Mouse (Mus musculus) kidney, embryonic 15.5 days (tissue): ENCODE results near the gene Hoxa9. TPM values are rescaled to one million over a fixed set of nuclear protein-coding genes. Genes with fewer than 3 reads are reported as not detected.

Experiments
- ATAC-seq: fragments of 200-750 bp; cut with Nextera tagmentation; replicated peaks from 2 replicates; pipeline ENCODE4 v1.8.0; 2017; ENCODE audit warnings: moderate TSS enrichment; ENCODE audit not compliant: low FRiP score
- H3K27ac ChIP-seq: fragments of 300-500 bp; sonication (generic); 2 replicates; pipeline ENCODE4 v1.5.1; 2015; ENCODE audit warnings: mild to moderate bottlenecking, inconsistent platforms
- H3K27me3 ChIP-seq: fragments of 300-500 bp; sonication (generic); 2 replicates; pipeline ENCODE4 v1.6.1; 2015; ENCODE audit warnings: inconsistent platforms
- H3K36me3 ChIP-seq: fragments of 300-500 bp; sonication (generic); 2 replicates; pipeline ENCODE4 v1.6.1; 2015; ENCODE audit warnings: inconsistent platforms
- H3K4me1 ChIP-seq: fragments of 300-500 bp; sonication (generic); 2 replicates; pipeline ENCODE4 v1.6.1; 2015; ENCODE audit warnings: inconsistent platforms
- H3K4me2 ChIP-seq: fragments of 300-500 bp; sonication (generic); 2 replicates; pipeline ENCODE4 v1.6.1; 2015; ENCODE audit warnings: moderate library complexity, mild to moderate bottlenecking, inconsistent platforms
- H3K4me3 ChIP-seq: fragments of 300-500 bp; sonication (generic); replicated peaks from 2 replicates; pipeline ENCODE4 v1.5.1; 2015; ENCODE audit warnings: mild to moderate bottlenecking, inconsistent platforms
- H3K9ac ChIP-seq: fragments of 300-500 bp; sonication (generic); 2 replicates; pipeline ENCODE4 v1.6.1; 2015; ENCODE audit warnings: mild to moderate bottlenecking, inconsistent platforms
- H3K9me3 ChIP-seq: fragments of 300-500 bp; sonication (generic); replicated peaks from 2 replicates; pipeline ENCODE4 v1.6.1; 2016; ENCODE audit warnings: inconsistent platforms
- WGBS: fragments of 180-500 bp; shearing (Covaris S2); methylation state at CpG from one replicate; pipeline ENCODE4 v1.1.7; 2015; ENCODE audit warnings: mixed read lengths; 5-methylcytosine and 5-hydroxymethylcytosine counted together
- polyA plus RNA-seq: library from polyadenylated mRNA; unstranded; fragments of >200 nt; fragmentation: Nextera tagmentation; extraction: Ambion mirVana; gene quantifications from 2 replicates; pipeline ENCODE4 v1.2.1, GENCODE M21; 2015

Hoxa9 gene
- polyA plus RNA-seq, 1 experiment from 2014 or later = 53.4 TPM

DNA sequence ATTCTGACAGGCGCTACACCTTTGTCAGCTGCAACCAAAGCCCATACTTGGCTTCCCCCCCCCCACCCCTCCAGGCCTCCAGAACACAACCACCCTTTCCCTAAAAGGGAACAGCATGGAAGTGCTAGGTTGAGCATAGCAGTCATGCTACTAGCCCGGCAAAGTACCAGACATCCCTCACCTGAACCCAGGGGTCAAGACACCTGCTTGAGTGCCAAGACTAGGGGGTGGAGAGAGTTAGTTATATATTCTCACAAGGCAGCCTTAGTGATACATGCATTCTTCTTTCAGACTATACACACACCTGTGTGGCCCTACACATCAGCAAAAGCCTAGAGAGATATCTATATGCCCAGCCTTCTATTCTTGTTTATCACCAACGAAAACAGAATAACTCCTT is 45.1 kb downstream of the Hoxa9 start:
- ATAC-seq = no peak
- no peak overlapping the region for H3K9ac ChIP-seq
- 28% methylated on average over 3 of the region's 3 CpGs for WGBS
- H3K27me3 ChIP-seq = no peaks in the 10 kb centered on the region
- H3K4me3 ChIP-seq = no peak overlapping the region
- H3K36me3 ChIP-seq = 0 out of 2 replicates have a peak, but pooled peaks cover 10% of the 10 kb centered on the region
- H3K27ac ChIP-seq = peak overlapping the region; percentile 98
- peaks cover 100% of the 10 kb centered on the region for H3K4me1 ChIP-seq
- H3K9me3 ChIP-seq = no peaks in the 10 kb centered on the region
- peak overlapping the region; percentile 45 for H3K4me2 ChIP-seq

DNA sequence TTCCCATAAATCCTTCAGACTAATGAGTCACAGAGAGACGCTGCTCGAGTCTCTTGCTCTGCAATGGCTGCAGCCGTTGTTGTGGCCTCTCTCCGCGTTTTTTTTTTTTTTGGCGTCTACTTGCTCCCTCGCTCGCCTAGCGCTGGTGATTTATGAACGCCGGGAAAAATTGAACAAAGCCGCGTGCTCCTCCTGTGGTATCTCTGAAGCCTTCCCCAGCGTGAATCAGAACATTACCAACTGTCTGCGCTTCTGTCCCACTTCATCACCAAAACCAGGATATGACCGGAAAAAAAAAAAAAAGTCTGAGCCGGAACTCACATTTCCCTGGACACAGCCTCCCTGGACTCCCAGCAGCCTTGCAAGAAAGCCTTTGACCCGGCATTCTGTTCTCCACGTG is 45.7 kb downstream of the Hoxa9 start:
- no peaks in the 10 kb centered on the region for H3K27me3 ChIP-seq
- H3K9me3 ChIP-seq = no peaks in the 10 kb centered on the region
- peak overlapping the region; percentile 45 for H3K4me2 ChIP-seq
- peaks cover 100% of the 10 kb centered on the region for H3K4me1 ChIP-seq
- no peak overlapping the region for H3K9ac ChIP-seq
- 0 out of 2 replicates have a peak, but pooled peaks cover 10% of the 10 kb centered on the region for H3K36me3 ChIP-seq
- ATAC-seq = no peak
- WGBS = 3% methylated on average over 19 of the region's 19 CpGs
- peak overlapping the region; percentile 98 for H3K27ac ChIP-seq
- H3K4me3 ChIP-seq = peak overlapping the region; percentile 9; the same call in 1 of the 2 replicates

DNA sequence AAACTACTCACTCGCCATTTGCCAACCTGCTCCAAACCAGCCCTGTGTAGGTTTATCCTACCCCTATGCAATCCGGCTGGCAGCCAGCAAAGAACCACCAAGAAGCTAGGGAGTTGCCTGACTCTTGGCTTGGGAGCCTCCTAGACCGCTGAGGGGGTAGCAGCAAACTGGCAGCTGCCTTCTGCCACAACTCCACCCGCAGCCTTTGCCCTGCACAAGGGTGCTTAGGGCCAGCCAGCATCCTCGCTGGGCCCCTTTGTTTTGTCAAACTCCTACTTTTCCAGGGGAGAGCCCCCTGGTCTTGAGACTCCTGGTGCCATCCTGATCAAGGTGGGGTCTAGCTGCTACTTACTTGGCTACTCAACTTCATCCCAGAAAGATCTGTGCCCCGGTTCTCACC is 46.2 kb downstream of the Hoxa9 start:
- peak overlapping the region; percentile 98 for H3K27ac ChIP-seq
- H3K27me3 ChIP-seq = no peaks in the 10 kb centered on the region
- H3K4me1 ChIP-seq = peaks cover 100% of the 10 kb centered on the region
- no peaks in the 10 kb centered on the region for H3K9me3 ChIP-seq
- no peak overlapping the region for H3K4me3 ChIP-seq
- ATAC-seq = no peak
- H3K9ac ChIP-seq = no peak overlapping the region
- 0 out of 2 replicates have a peak, but pooled peaks cover 10% of the 10 kb centered on the region for H3K36me3 ChIP-seq
- WGBS = 19% methylated on average over 6 of the region's 6 CpGs
- H3K4me2 ChIP-seq = peak overlapping the region; percentile 45

DNA sequence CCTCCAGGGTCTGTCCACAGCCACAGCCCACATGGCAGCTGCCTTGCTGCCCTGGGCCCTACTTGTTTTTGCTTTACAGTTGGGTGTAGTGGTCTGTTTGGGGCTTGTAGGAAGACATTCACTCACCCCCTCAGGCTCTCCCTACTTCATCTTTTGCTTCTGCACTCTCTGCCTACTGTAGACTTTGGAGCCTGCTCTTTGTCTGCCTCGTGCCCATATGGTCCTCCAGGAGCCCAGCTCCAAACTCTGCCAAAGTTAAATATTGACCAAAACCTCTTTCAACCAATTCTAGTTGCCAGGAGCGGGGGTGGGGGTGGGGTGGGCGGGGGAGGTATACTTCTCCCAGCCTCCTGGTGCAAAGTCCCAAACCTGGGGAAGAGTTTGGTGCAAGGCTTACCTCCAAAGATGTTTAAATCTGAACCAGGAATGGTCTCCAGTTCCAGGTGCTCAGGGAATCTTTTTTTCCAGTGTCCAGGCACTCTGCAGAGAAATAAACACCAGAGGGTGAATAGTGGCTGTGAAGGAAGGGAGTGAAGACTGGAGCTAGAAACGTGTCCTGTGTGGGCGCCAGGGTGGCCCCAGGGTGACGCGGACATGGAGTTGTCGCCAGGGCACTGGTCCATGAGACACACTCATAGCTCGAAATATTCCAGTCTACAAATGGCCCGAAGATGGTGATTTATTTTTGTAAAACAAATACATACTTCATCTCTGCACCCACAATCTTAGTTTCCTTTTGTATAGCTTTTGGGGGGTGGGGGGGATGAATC is 47.4 kb downstream of the Hoxa9 start:
- peak; percentile 63 for ATAC-seq
- WGBS = 24% methylated on average over 10 of the region's 10 CpGs

DNA sequence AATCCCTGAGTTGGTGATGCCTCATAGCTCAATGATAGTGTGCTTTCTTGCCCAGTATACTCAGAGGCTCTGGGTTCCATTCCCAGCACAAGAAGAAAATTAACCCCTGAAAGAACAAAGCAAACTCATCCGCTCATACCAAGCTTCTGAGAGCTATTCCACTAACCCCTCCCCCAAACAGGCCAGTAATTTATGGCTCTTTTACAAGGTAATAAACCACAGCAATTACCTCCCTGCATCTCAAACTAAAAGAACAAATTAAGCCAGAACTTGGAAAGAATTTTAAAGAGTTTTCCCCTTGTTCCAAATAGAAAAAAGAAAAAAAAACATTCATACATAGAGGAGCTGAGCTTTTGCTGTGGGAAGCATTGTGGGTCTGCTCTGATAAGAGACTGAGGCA is 48.1 kb downstream of the Hoxa9 start:
- WGBS = 13% methylated on average over 1 of the region's 1 CpGs
- H3K9ac ChIP-seq = 0 out of 2 replicates have a peak overlapping the region, but pooled peaks have one; percentile 19
- no peak overlapping the region for H3K4me3 ChIP-seq
- no peaks in the 10 kb centered on the region for H3K27me3 ChIP-seq
- peaks cover 99% of the 10 kb centered on the region for H3K4me1 ChIP-seq
- H3K9me3 ChIP-seq = no peaks in the 10 kb centered on the region
- ATAC-seq = 0 out of 2 replicates have a peak, but pooled peaks have one; percentile 16
- peak overlapping the region; percentile 45 for H3K4me2 ChIP-seq
- H3K36me3 ChIP-seq = 0 out of 2 replicates have a peak, but pooled peaks cover 10% of the 10 kb centered on the region
- H3K27ac ChIP-seq = peak overlapping the region; percentile 98

More for the DNA sequence above, 47.4 kb downstream of the Hoxa9 start:
- Histone ChIP-seq H3K9ac (peak overlapping the region; percentile 19; the same call in 1 of the 2 replicates), H3K4me2 (peak overlapping the region; percentile 45), H3K4me3 (0 out of 2 replicates have a peak overlapping the region, but pooled peaks have one; percentile 5), H3K9me3 (no peaks in the 10 kb centered on the region), H3K4me1 (peaks cover 100% of the 10 kb centered on the region), H3K27me3 (no peaks in the 10 kb centered on the region), H3K36me3 (0 out of 2 replicates have a peak, but pooled peaks cover 10% of the 10 kb centered on the region), H3K27ac (peak overlapping the region; percentile 98)

DNA sequence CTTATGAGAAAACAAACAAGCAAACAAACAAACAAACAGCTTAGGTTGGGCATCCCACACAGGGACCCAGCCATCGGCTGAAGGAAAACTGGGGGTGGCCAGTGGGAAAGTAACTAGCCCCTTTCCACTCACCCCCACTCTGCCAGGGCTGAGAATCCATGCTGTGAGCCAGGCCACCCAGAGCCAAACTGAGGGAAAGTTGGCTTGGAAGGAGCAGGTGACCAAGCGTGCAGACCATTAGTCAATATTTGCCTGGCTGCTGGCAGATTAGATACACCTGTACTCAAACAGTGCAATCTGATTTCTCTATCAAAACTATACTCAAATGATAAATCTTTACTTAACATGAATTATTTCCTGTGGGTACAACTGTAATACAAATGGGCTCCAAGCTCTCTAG is 48.9 kb downstream of the Hoxa9 start:
- H3K36me3 ChIP-seq = 0 out of 2 replicates have a peak, but pooled peaks cover 10% of the 10 kb centered on the region
- peak overlapping the region; percentile 7; the same call in 1 of the 2 replicates for H3K4me2 ChIP-seq
- H3K9me3 ChIP-seq = no peaks in the 10 kb centered on the region
- H3K9ac ChIP-seq = no peak overlapping the region
- no peaks in the 10 kb centered on the region for H3K27me3 ChIP-seq
- no peak overlapping the region for H3K4me3 ChIP-seq
- peak overlapping the region; percentile 98 for H3K27ac ChIP-seq
- 30% methylated on average over 2 of the region's 2 CpGs for WGBS
- H3K4me1 ChIP-seq = peaks cover 99% of the 10 kb centered on the region
- no peak for ATAC-seq

DNA sequence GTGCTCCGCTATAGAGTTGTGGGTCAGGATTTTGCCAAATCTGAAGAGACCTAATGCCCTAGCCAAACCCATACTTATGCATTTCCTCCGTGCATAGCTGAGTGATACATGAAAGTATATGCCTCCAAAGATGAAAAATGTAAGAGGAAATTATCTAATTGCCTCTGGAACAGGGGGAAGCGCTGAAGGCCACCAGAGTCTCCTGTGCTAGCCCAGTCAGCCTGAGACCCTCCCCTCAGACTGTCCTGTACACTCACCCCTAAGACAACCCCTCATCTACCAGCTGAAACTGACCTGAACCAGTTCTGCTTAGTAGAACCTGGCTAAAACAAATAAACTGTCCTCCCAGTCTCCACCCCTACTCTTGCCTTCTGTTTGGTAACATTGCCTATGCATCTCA is 50.2 kb downstream of the Hoxa9 start:
- Histone ChIP-seq H3K36me3 (0 out of 2 replicates have a peak, but pooled peaks cover 7% of the 10 kb centered on the region), H3K9me3 (no peaks in the 10 kb centered on the region), H3K9ac (peak overlapping the region; percentile 56), H3K4me3 (peak overlapping the region; percentile 62), H3K4me2 (peak overlapping the region; percentile 67), H3K4me1 (peaks cover 96% of the 10 kb centered on the region), H3K27ac (peak overlapping the region; percentile 98), H3K27me3 (no peaks in the 10 kb centered on the region)
- 44% methylated on average over 3 of the region's 3 CpGs for WGBS
- ATAC-seq = no peak

DNA sequence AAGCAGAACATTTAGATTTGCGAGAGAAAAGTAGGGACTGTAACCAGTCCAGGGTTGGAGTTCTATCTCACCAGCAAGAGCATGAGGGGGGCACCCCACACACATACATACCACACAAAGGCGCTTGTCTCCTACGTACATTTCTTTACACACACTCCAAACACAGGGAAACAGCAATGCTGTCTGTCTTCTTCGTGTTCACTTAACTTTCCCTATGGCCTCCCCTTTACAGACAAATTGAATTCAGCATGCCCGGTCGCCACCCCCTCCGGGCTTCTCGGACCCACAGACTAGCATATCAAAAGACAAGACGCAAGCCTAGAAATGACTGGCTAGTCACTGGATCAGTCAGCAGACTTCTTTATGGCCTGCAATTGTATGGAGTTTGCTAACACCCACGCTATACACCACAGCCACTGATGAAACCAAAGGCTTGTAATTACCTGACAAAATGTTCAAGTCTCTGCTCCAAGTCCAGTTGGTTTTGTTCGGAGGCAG is 50.6 kb downstream of the Hoxa9 start:
- 20% methylated on average over 11 of the region's 11 CpGs for WGBS
- H3K27ac ChIP-seq = peak overlapping the region; percentile 98
- peak overlapping the region; percentile 67 for H3K4me2 ChIP-seq
- H3K4me3 ChIP-seq = peak overlapping the region; percentile 62
- ATAC-seq = no peak
- H3K9me3 ChIP-seq = no peaks in the 10 kb centered on the region
- peak overlapping the region; percentile 56 for H3K9ac ChIP-seq
- H3K36me3 ChIP-seq = 0 out of 2 replicates have a peak, but pooled peaks cover 7% of the 10 kb centered on the region
- H3K4me1 ChIP-seq = peaks cover 91% of the 10 kb centered on the region
- H3K27me3 ChIP-seq = no peaks in the 10 kb centered on the region

DNA sequence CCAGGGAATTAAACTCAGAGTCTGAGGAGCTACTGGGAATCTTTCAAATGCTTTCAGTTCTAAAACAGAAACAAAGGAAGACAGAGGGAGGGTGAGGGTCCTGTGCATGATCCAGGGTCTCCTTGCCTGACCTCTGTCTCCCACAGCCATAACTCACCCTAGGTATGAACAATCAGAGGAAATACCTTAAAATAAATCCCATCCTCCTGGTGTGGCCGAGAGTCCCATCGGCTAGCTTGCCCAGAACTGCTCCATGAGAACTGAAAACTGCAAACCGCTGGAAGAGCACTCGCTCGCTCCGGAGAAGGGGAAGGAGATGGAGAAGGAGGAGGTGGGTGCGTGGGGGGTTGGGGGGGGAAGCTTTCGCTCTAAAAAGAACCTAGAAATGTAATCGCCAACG is 51.2 kb downstream of the Hoxa9 start:
- Histone ChIP-seq H3K36me3 (0 out of 2 replicates have a peak, but pooled peaks cover 7% of the 10 kb centered on the region), H3K4me2 (peak overlapping the region; percentile 67), H3K9me3 (no peaks in the 10 kb centered on the region), H3K4me1 (peaks cover 91% of the 10 kb centered on the region), H3K4me3 (peak overlapping the region; percentile 62), H3K27ac (peak overlapping the region; percentile 98), H3K27me3 (no peaks in the 10 kb centered on the region), H3K9ac (peak overlapping the region; percentile 56)
- no peak for ATAC-seq
- WGBS = 11% methylated on average over 10 of the region's 10 CpGs

DNA sequence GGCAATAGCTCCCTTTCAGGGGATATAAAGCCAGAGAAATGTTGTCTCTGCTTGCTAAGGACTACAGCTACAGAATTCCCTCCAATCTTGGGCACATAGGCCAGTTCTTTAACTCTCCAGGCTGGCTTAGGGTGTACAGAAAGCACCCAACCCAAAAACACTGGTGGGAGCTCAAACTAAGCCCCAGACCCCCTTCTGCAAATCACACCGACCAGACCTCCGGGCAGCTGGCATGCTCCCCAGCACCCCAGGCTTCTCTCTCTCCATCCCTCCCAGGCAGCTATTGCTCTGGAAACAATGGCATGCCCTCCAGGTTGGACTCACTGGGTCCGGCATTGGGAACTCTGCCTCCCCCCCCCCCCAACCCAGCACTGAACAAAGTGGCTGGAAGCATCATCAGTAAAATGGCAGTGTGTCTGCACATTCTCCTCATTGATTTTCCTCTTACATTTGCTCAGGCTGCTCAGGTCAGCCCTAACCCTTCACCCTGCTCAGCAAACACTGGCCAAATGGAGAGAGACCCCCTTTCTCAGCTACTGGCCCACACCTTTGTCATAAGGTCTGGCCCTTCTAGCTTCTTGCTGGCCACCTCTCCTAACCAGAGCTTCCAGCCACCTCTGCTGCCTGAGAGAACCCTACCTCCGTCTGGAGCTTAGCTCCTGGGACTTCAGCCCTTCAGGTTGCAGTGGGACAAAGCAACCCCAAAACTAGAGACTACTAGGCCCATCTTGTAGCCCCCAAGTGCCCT is 51.8 kb downstream of the Hoxa9 start:
- Histone ChIP-seq H3K4me2 (peak overlapping the region; percentile 67), H3K4me1 (peaks cover 89% of the 10 kb centered on the region), H3K27ac (peak overlapping the region; percentile 98), H3K9me3 (no peaks in the 10 kb centered on the region), H3K36me3 (0 out of 2 replicates have a peak, but pooled peaks cover 7% of the 10 kb centered on the region), H3K9ac (peak overlapping the region; percentile 56), H3K27me3 (no peaks in the 10 kb centered on the region), H3K4me3 (peak overlapping the region; percentile 62)
- ATAC-seq = no peak
- WGBS = 13% methylated on average over 4 of the region's 4 CpGs

DNA sequence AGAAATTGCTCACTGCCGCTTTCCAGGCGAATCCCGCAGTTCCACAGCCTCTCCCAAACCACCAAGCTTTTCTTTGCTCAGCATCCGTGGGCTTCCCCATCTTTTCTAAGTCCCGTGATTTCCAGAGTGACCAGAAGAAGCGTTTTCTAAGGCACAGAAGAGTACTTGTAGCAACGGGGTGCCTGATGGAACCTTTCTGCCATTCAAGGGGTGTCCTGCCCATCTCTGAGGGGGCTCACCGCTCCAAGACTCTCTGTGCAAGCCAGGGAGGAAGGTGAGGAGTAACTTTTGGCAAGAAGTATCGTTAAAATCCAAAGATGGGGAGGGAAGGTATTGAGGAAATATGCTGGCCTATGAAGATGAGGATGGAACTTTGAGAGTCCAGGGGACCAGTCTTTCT is 53.1 kb downstream of the Hoxa9 start:
- H3K4me1 ChIP-seq = peaks cover 87% of the 10 kb centered on the region
- H3K4me3 ChIP-seq = peak overlapping the region; percentile 62
- ATAC-seq = no peak
- peak overlapping the region; percentile 78 for H3K9ac ChIP-seq
- no peaks in the 10 kb centered on the region for H3K27me3 ChIP-seq
- H3K36me3 ChIP-seq = 0 out of 2 replicates have a peak, but pooled peaks cover 7% of the 10 kb centered on the region
- peak overlapping the region; percentile 67 for H3K4me2 ChIP-seq
- no peaks in the 10 kb centered on the region for H3K9me3 ChIP-seq
- 9% methylated on average over 9 of the region's 9 CpGs for WGBS
- peak overlapping the region; percentile 98 for H3K27ac ChIP-seq
